Mouse (Mus musculus): ENCODE measurements around the gene Pgm5. TPM values are rescaled to one million over a fixed set of nuclear protein-coding genes. Genes with fewer than 3 reads are reported as not detected.
A peak's percentile ranks its signal among the peaks of the same experiment; 100 is the strongest.

The Pgm5 gene
- polyA plus RNA-seq, 1 experiment from 2014 or later, result 8.8 TPM

DNA sequence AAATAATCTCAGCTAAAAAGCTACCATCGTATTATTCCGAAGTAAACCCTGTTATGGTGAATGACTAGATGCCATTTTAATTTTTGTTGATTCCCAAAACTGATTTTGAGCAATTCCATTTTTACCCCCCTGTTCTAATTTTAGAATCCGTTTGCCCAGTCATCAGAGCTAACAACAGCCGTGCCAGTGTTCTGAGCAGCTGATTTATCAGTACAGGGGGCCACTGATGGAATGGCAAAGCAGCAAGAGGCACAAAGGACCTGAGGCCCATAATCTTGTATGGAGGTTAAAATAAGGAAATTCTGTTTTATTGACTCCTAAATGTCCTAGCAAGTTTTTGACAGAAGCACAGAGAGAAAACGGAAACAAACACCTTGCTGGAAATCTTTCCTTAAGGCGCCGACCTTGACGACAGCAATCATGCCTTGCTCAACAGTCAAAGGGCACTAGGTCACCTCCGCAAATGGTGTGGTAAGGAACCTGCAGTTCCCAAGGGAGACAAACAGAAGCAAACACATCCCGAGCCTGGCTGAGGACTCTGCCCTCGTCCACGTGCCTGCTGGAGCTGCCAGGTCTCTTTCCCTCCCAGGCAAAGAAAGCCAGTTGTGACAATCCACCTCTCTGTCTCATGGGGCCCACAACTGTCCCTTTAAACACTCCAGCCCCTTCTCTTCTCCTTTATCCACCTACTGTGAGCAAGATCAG is 178.5 kb downstream of the Pgm5 start:
- H3K9me3 ChIP-seq (ENCODE audit: control insufficient read depth, low read length), result no peaks in the 10 kb centered on the region
- DNase-seq (ENCODE audit: low spot score) (no peak), ATAC-seq (replicated peaks; ENCODE audit: low FRiP score, low TSS enrichment, low read depth) (no peak)
- H3K27ac ChIP-seq (ENCODE audit: low read depth), result no peak overlapping the region
- H3K4me2 ChIP-seq (ENCODE audit: low read length), result no peak overlapping the region
- H3K27me3 ChIP-seq (replicated peaks; ENCODE audit: control insufficient read depth, insufficient read depth, low read length), result no peaks in the 10 kb centered on the region
- H3K4me3 ChIP-seq (ENCODE audit: low read depth, low read length), result no peak overlapping the region
- WGBS, result 54% methylated on average over 12 of the region's 12 CpGs
- no peak overlapping the region for H3K9ac ChIP-seq (ENCODE audit: low read length)
- peaks cover 7% of the 10 kb centered on the region; the same call in 1 of the 2 replicates for H3K36me3 ChIP-seq (ENCODE audit: control insufficient read depth, insufficient read depth, low read length)
- peaks cover 9% of the 10 kb centered on the region for H3K4me1 ChIP-seq (replicated peaks; ENCODE audit: control insufficient read depth, insufficient read depth, low read length)

DNA sequence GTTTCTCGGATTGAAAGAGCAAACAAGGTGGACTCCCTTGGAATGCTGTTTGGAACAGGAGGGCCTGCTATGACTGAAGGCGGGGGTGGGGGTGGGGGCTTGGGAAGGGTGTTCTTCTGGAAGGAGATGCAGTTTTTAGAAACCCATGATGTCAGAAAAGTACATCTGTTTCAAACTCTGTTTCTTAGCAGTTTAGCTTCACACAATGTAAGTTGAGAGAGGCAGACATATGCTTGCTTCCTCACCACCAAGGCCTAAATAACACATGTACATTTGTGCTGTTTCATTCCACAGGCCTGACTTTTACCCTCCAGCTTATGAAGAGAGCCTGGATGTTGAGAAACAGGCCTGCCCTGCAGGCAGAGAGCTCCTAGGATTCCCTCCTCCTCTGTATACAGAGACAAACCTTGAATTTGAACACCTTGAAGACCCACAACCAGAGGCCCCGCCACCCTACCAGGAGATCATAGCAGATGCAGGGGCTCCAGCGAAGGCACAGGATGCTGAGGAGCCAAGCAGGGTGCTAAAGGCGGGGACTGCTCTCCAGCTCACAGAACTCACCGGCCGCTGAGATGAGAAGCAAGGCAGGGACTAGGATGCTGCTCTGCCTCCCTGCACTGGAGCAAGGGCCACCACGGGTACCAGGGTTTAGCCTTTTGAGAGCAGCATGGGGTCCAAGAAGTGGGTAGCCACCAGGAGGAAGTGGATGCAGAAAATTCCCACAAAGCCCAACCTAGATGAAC is 184.2 kb downstream of the Pgm5 start:
- Histone ChIP-seq H3K9me3 (ENCODE audit: control insufficient read depth, low read length) (no peaks in the 10 kb centered on the region), H3K9ac (ENCODE audit: low read length) (no peak overlapping the region), H3K4me3 (ENCODE audit: low read depth, low read length) (no peak overlapping the region), H3K4me1 (replicated peaks; ENCODE audit: control insufficient read depth, insufficient read depth, low read length) (peaks cover 9% of the 10 kb centered on the region; the same call in 1 of the 2 replicates), H3K36me3 (ENCODE audit: control insufficient read depth, insufficient read depth, low read length) (no peaks in the 10 kb centered on the region), H3K4me2 (ENCODE audit: low read length) (no peak overlapping the region), H3K27ac (ENCODE audit: low read depth) (no peak overlapping the region), H3K27me3 (replicated peaks; ENCODE audit: control insufficient read depth, insufficient read depth, low read length) (no peaks in the 10 kb centered on the region)
- DNase-seq (ENCODE audit: low spot score) (no peak), ATAC-seq (replicated peaks; ENCODE audit: low FRiP score, low TSS enrichment, low read depth) (no peak)
- WGBS, result 62% methylated on average over 8 of the region's 8 CpGs

DNA sequence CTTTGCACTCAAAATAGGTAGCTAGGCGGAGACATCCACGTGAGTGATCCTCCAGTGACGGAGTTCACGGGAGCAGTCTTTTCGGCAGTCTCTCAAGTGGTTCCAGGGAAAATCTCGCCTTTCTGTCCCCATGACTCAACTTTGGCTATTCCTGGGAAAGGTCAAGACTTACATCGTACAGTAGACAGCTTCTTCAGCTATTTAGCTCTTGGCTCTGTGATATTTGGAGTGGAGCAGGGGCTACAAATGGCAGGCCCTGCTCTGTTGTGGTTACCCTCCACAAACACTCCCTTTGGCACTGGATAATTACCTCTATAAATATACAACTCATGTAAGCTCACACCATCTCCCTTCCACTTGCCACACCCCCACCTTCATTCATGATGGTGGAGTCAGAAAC is 185.2 kb downstream of the Pgm5 start:
- no peak overlapping the region for H3K4me2 ChIP-seq (ENCODE audit: low read length)
- H3K36me3 ChIP-seq (ENCODE audit: control insufficient read depth, insufficient read depth, low read length), result no peaks in the 10 kb centered on the region
- H3K4me1 ChIP-seq (replicated peaks; ENCODE audit: control insufficient read depth, insufficient read depth, low read length), result peaks cover 9% of the 10 kb centered on the region; the same call in 1 of the 2 replicates
- H3K27ac ChIP-seq (ENCODE audit: low read depth), result no peak overlapping the region
- no peak overlapping the region for H3K4me3 ChIP-seq (ENCODE audit: low read depth, low read length)
- no peak for ATAC-seq (replicated peaks; ENCODE audit: low FRiP score, low TSS enrichment, low read depth)
- no peaks in the 10 kb centered on the region for H3K27me3 ChIP-seq (replicated peaks; ENCODE audit: control insufficient read depth, insufficient read depth, low read length)
- 88% methylated on average over 7 of the region's 7 CpGs for WGBS
- H3K9me3 ChIP-seq (ENCODE audit: control insufficient read depth, low read length), result no peaks in the 10 kb centered on the region
- no peak overlapping the region for H3K9ac ChIP-seq (ENCODE audit: low read length)
- no peak for DNase-seq (ENCODE audit: low spot score)

DNA sequence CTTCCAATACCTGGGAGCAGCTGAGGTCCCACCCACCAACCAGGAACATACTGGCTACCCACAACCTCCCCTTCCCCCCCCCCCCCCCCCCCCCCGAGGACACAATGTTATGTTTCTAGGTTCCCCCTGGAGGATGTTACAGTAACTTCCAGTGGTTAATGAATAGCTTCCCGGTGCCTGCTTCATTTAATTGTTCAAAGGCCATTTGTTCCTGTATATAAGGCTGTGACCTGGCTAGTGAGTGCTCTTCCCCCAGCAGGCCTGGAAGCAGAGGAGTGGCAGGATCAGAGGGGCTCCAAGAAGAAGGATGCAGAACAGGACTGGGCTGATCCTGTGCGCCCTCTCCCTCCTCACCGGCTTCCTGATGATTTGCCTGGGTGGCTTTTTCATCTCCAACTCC is 187.9 kb downstream of the Pgm5 start, which contains the start of gene Tmem252:
Gene Tmem252, plus strand, starts transcription at position 247 of the 400 bp plus-strand sequence.
- H3K4me1 ChIP-seq (replicated peaks; ENCODE audit: control insufficient read depth, insufficient read depth, low read length), result peaks cover 9% of the 10 kb centered on the region; the same call in 1 of the 2 replicates
- H3K27ac ChIP-seq (ENCODE audit: low read depth), result 0 out of 2 replicates have a peak within 1 kb of the TSS, but pooled peaks have one; percentile 16
- ATAC-seq (replicated peaks; ENCODE audit: low FRiP score, low TSS enrichment, low read depth) (no peak), DNase-seq (ENCODE audit: low spot score) (no peak)
- H3K27me3 ChIP-seq (replicated peaks; ENCODE audit: control insufficient read depth, insufficient read depth, low read length), result no peaks in the 10 kb centered on the region
- no peaks in the 10 kb centered on the region for H3K36me3 ChIP-seq (ENCODE audit: control insufficient read depth, insufficient read depth, low read length)
- H3K9me3 ChIP-seq (ENCODE audit: control insufficient read depth, low read length), result no peaks in the 10 kb centered on the region
- no peak within 1 kb of the TSS for H3K4me3 ChIP-seq (ENCODE audit: low read depth, low read length)
- H3K9ac ChIP-seq (ENCODE audit: low read length), result no peak within 1 kb of the TSS
- H3K4me2 ChIP-seq (ENCODE audit: low read length), result no peak within 1 kb of the TSS
- WGBS, result 60% methylated on average over 3 of the region's 4 CpGs

DNA sequence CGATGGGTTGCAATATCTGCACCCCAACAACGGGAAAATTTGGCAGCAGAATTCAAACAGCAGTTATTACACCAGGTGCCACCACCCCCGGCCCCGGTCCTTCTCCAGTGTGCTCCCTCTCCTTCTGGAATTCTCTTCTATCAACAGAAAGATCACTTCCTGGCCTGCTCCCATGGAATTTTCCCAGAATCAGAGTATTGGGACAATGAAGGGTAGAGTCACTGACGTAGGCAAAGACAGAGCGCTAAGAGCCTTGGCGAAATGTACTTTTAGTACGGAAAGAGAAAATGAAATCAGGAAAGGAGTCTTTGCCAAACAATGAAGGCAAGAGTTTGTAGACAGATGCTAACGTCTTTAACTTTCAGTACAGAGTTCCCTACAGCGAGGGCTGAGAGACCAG is 188.3 kb downstream of the Pgm5 start:
- Histone ChIP-seq H3K4me1 (replicated peaks; ENCODE audit: control insufficient read depth, insufficient read depth, low read length) (peaks cover 9% of the 10 kb centered on the region; the same call in 1 of the 2 replicates), H3K9me3 (ENCODE audit: control insufficient read depth, low read length) (no peaks in the 10 kb centered on the region), H3K4me2 (ENCODE audit: low read length) (no peak overlapping the region), H3K9ac (ENCODE audit: low read length) (no peak overlapping the region), H3K27me3 (replicated peaks; ENCODE audit: control insufficient read depth, insufficient read depth, low read length) (no peaks in the 10 kb centered on the region), H3K4me3 (ENCODE audit: low read depth, low read length) (no peak overlapping the region), H3K27ac (ENCODE audit: low read depth) (0 out of 2 replicates have a peak overlapping the region, but pooled peaks have one; percentile 16), H3K36me3 (ENCODE audit: control insufficient read depth, insufficient read depth, low read length) (no peaks in the 10 kb centered on the region)
- WGBS, result 66% methylated on average over 10 of the region's 10 CpGs
- no peak for ATAC-seq (replicated peaks; ENCODE audit: low FRiP score, low TSS enrichment, low read depth)
- no peak for DNase-seq (ENCODE audit: low spot score)

DNA sequence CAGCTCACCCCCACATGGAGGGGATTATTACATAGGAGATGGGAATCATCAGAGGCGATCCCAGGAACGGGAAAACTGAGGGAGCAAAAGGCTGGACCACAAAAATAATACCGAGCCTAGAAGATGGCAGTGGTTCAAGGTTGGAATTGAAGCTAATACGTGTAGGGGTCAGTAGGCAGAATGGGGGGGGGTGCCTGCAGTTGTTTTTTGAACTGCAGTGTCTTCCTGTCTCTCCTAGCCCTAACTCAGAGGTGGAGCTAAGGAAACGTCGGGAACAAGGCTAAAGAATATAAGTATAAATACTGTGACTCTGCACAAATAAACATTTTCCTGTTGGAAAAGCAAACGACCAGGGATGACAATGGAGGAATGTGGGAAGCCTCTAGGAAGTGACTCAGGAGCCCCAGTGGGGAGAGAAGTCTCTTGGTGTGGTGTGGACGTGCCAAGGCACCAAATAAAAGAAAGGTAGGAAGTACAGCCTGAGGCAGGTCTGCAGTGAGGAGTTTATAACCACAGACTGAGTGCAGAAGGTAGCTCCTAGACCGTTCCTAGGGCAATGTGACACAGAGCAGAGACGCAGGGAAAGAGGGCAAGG is 189.2 kb downstream of the Pgm5 start:
- no peak overlapping the region for H3K9ac ChIP-seq (ENCODE audit: low read length)
- WGBS, result 49% methylated on average over 10 of the region's 10 CpGs
- no peaks in the 10 kb centered on the region for H3K36me3 ChIP-seq (ENCODE audit: control insufficient read depth, insufficient read depth, low read length)
- no peak overlapping the region for H3K4me3 ChIP-seq (ENCODE audit: low read depth, low read length)
- H3K27me3 ChIP-seq (replicated peaks; ENCODE audit: control insufficient read depth, insufficient read depth, low read length), result no peaks in the 10 kb centered on the region
- no peak overlapping the region for H3K27ac ChIP-seq (ENCODE audit: low read depth)
- H3K4me2 ChIP-seq (ENCODE audit: low read length), result no peak overlapping the region
- DNase-seq (ENCODE audit: low spot score), result no peak
- peaks cover 9% of the 10 kb centered on the region; the same call in 1 of the 2 replicates for H3K4me1 ChIP-seq (replicated peaks; ENCODE audit: control insufficient read depth, insufficient read depth, low read length)
- no peak for ATAC-seq (replicated peaks; ENCODE audit: low FRiP score, low TSS enrichment, low read depth)
- no peaks in the 10 kb centered on the region for H3K9me3 ChIP-seq (ENCODE audit: control insufficient read depth, low read length)

DNA sequence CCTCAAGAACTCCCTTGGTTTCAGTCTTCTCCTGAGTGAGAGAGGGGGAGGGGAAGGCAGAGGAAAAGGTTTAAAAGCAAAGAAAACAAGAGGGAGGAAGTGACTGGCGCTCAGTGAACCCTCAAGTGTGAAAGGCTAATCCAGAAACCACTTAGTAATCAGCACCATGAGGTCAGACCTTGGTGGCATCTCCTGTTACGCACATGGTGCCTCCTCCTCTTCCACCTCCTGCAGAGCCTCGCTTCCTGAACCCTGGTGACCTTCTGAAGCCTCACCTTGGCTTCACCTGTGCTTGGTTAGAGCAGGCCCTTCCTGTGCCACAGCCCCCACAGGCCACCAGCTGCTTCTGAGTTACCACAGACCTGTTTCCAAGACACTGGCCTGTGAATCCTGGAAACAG is 190.1 kb downstream of the Pgm5 start:
- Histone ChIP-seq H3K4me2 (ENCODE audit: low read length) (no peak overlapping the region), H3K27ac (ENCODE audit: low read depth) (no peak overlapping the region), H3K9me3 (ENCODE audit: control insufficient read depth, low read length) (no peaks in the 10 kb centered on the region), H3K36me3 (ENCODE audit: control insufficient read depth, insufficient read depth, low read length) (no peaks in the 10 kb centered on the region), H3K4me1 (replicated peaks; ENCODE audit: control insufficient read depth, insufficient read depth, low read length) (peaks cover 9% of the 10 kb centered on the region; the same call in 1 of the 2 replicates), H3K4me3 (ENCODE audit: low read depth, low read length) (no peak overlapping the region), H3K9ac (ENCODE audit: low read length) (no peak overlapping the region), H3K27me3 (replicated peaks; ENCODE audit: control insufficient read depth, insufficient read depth, low read length) (no peaks in the 10 kb centered on the region)
- no peak for DNase-seq (ENCODE audit: low spot score)
- 80% methylated on average over 3 of the region's 3 CpGs for WGBS
- ATAC-seq (replicated peaks; ENCODE audit: low FRiP score, low TSS enrichment, low read depth), result no peak

DNA sequence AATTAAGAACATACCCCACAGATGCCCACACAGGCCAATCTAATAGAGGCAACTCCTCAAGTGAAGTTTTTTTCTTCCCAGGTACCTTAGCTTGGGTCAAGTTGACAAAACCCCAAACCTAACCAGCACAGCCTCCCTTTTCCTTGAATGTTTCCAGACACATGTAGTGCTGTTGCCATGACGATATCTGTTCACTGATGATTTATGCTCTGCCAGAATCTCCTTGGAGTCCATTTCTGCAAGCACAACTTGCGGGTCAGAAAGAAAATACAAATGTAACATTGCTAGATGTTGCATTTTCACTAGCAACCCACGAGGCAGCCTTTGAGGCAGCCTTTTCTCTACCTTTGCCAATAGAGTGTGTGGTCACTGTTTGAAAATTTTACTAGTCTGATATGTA is 194.1 kb downstream of the Pgm5 start:
- DNase-seq (ENCODE audit: low spot score) (no peak), ATAC-seq (replicated peaks; ENCODE audit: low FRiP score, low TSS enrichment, low read depth) (no peak)
- 53% methylated on average over 3 of the region's 3 CpGs for WGBS
- Histone ChIP-seq H3K9me3 (ENCODE audit: control insufficient read depth, low read length) (no peaks in the 10 kb centered on the region), H3K9ac (ENCODE audit: low read length) (no peak overlapping the region), H3K4me2 (ENCODE audit: low read length) (no peak overlapping the region), H3K27ac (ENCODE audit: low read depth) (no peak overlapping the region), H3K27me3 (replicated peaks; ENCODE audit: control insufficient read depth, insufficient read depth, low read length) (no peaks in the 10 kb centered on the region), H3K36me3 (ENCODE audit: control insufficient read depth, insufficient read depth, low read length) (no peaks in the 10 kb centered on the region), H3K4me3 (ENCODE audit: low read depth, low read length) (no peak overlapping the region), H3K4me1 (replicated peaks; ENCODE audit: control insufficient read depth, insufficient read depth, low read length) (no peaks in the 10 kb centered on the region)
